Mouse (Mus musculus) erythroid progenitor cell, adult 5-6 weeks (primary cell): ENCODE measurements around the gene Gm4846. TPM values are rescaled to one million over a fixed set of nuclear protein-coding genes. Genes with fewer than 3 reads are reported as not detected.
"Not testable (repeated sequence)": the region's sequence is repeated elsewhere in the genome, so short reads cannot be mapped to it uniquely, and the experiment has no call there.

Experiments used
- ATAC-seq: replicated peaks from 2 replicates; pipeline ENCODE4 v1.8.0; 2016; ENCODE audit warnings: moderate number of reproducible peaks, mild to moderate bottlenecking, moderate TSS enrichment, inconsistent platforms; ENCODE audit not compliant: poor library complexity, low FRiP score, severe bottlenecking
- total RNA-seq, 2 experiments: library from RNA; stranded (forward) in 1 of 2; stranded (reverse) in 1 of 2; fragments of 150-400 nt in 1 of 2; fragments of 186-747, 209-891 nt in 1 of 2; gene quantifications; 2 replicates each; pipeline versions ENCODE4 v1.2.3 to v1.2.4; 2015 to 2017; ENCODE audit warnings: low replicate concordance in 2 of 2

The Gm4846 gene
- total RNA-seq (2015; ENCODE audit: low replicate concordance) (not detected in 2 replicates), total RNA-seq (2017; ENCODE audit: low replicate concordance) (not detected in 2 replicates)

DNA sequence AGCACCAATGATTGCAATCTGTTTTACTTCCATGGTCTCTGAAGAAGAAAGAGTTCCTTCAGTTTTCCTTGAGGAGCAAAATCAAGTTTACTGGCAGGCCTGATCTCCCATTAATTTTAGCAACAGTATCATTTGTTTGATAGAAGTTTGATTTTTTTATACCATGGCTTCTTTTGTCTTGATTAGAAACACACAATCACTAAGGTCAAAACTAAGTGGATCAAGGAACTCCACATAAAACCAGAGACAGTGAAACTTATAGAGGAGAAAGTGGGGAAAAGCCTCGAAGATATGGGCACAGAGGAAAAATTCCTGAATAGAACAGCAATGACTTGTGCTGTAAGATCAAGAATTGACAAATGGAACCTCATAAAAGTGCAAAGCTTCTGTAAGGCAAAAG lies at the start of gene Gm4846:
Gm4846 (minus strand) TSS at position 101 of the 400 bp plus-strand sequence.
- not testable (repeated sequence) for ATAC-seq

DNA sequence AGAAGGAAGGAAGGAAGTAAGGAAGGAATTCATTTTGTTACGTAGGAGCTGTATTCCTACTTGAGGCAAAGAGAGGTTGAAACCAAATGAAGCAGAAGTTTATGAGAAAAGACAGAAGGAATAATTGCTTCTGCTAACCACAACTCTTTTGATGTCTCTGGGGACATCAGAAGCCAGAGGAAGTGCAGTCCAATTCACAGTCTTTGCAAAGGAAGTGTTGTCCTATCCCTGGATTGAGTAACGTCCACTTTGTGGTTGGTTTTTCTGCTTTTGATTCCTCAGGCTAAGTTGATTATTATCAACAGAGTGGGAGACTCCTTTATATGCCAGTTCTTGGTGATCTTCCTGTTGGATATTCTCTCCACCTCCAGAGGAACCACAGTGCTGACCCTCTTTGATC lies 34.1 kb upstream of the Gm4846 start:
- not testable (repeated sequence) for ATAC-seq

DNA sequence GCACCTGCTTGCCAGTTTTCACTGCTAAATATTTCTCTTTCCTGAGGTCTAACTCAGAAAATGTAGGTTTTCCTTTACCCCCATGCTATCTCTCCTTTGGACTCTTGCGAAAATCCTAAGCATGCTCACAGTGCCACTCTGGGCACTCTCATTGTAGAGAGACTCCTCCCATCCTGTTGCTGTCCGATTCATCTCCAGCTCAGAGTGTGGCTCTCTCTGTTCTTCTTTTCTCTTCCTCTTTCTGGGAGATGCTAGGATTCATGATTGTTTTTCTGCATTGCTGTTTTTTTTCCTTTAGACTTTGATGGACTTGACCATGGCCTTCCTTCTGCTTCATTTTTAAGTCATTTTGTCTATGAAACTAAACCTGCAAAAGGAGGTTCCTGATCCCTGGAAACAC lies 27.3 kb upstream of the Gm4846 start:
- not testable (repeated sequence) for ATAC-seq

DNA sequence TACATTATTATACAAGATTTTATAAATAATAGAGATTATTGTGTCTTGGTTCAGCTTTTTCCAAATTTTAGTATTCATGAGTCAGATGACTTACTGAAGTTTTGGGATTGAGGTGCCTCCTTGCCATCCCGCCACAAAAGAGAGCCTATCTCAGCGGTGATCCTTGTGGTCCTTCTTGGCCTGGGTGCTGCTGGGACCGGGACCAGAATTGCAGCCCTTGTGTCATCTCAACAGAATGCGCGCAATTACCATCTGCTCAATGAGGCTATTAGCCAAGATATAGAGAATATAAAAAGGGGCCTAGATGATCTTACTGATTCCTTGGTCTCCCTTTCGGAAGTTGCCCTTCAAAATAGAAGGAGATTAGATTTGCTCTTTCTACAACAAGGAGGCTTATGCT lies 22.2 kb upstream of the Gm4846 start:
- ATAC-seq, result not testable (repeated sequence)

DNA sequence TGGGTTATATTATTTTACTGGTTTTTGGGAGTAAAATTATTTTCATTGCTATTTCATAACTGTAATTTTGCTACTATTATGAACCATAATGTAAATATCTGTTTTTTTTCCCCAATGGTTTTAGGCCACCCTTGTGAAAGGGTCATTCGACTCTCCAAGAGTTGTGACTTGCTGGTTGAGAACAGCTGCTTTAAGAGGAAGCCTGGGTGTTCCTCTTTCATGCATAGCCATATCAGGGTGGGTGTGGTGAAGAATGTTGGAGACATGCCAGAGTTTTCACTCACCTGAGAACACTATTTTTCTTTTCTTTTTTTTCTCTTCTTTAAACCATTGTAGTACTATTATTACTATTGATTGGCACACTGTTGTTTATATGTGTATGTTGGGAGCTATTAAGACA lies 19.2 kb upstream of the Gm4846 start:
- ATAC-seq, result no peak

GRCm38 (mm10) chr1:166504206-166504605 lies 6.8 kb upstream of the Gm4846 start:
- ATAC-seq, result not testable (repeated sequence)

GRCm38 (mm10) chr1:166479503-166479902 lies 17.9 kb downstream of the Gm4846 start:
- no peak for ATAC-seq

DNA sequence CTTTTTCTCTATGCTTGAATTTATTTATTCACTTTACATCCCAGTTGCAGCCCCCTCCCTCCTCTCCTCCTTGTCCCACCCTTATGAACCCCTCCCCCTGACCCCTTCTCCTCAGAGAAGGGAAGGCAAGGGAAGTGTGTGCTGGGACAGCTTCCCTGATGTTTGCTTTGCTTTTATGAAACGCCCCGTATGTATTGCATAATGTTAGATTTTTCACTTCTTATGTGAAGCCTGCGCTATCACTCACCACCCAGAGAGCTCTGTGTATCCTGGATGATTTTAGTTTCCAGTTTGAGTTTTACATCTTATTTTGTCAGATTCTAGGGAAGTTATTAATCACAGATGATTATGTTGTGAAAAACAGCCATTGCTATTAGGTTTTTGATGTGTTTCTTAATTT lies 30.2 kb downstream of the Gm4846 start:
- no peak for ATAC-seq

- ATAC-seq, result no peak
These were observed 34.8 kb downstream of the Gm4846 start for GRCm38 (mm10) chr1:166462544-166462943.

DNA sequence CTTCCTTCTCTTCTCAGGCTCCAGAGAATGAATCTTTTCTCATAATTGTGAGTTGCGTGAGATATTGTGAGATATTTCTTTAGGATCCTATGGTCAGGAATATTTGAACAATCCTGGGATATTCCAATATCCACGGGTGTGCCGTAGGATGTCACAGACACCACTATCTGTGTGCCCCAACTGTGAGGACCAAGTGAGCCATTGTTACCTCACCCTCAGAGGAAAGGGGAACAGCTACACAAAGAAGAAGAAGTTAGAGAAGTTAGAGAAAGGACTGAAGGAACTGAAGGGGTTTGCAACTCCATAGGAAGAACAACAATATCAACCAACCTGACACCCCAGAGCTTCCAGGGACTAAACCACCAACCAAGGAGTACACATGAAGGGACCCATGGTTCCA lies 55.4 kb downstream of the Gm4846 start:
- no peak for ATAC-seq

- no peak for ATAC-seq
These were observed 58.0 kb downstream of the Gm4846 start for GRCm38 (mm10) chr1:166439426-166439825.

Other genes starting within 250 kb of the Gm4846 start
- gene Ildr2, start 243.4 kb downstream of the Gm4846 start, total RNA-seq (2015; ENCODE audit: low replicate concordance), result not detected in 2 replicates
- gene Ildr2, start 243.4 kb downstream of the Gm4846 start, total RNA-seq (2017; ENCODE audit: low replicate concordance), result not detected in 2 replicates
- 17.6 and 29.2 TPM in 2 replicates for gene Tada1, start 118.5 kb downstream of the Gm4846 start, total RNA-seq (2015; ENCODE audit: low replicate concordance)
- gene Tada1, start 118.5 kb downstream of the Gm4846 start, total RNA-seq (2017; ENCODE audit: low replicate concordance), result 6.4 and 19.9 TPM in 2 replicates
- gene Pogk, start 87.7 kb downstream of the Gm4846 start, total RNA-seq (2015; ENCODE audit: low replicate concordance), result 1.3 TPM in 1 of 2 replicates, not detected in the other
- 1.1 and 1.9 TPM in 2 replicates for gene Pogk, start 87.7 kb downstream of the Gm4846 start, total RNA-seq (2017; ENCODE audit: low replicate concordance)
- not detected in 2 replicates for gene Gm4847, start 150.1 kb upstream of the Gm4846 start, total RNA-seq (2015; ENCODE audit: low replicate concordance)
- not detected in 2 replicates for gene Gm4847, start 150.1 kb upstream of the Gm4846 start, total RNA-seq (2017; ENCODE audit: low replicate concordance)
- not detected in 2 replicates for gene Fmo9, start 184.3 kb upstream of the Gm4846 start, total RNA-seq (2015; ENCODE audit: low replicate concordance)
- not detected in 2 replicates for gene Fmo9, start 184.3 kb upstream of the Gm4846 start, total RNA-seq (2017; ENCODE audit: low replicate concordance)